In genomic region chr10:42942300-42942699, GRCm38 (mm10) we compare ENCODE assay signal across 8 mouse cellular contexts.
DNase-seq lines count a peak whose midpoint lies in the region; ATAC-seq and TF ChIP-seq lines count a peak whose summit lies in the region.

No protein-coding gene starts in this region.

- no peak overlapping the region for H3K9ac ChIP-seq in midbrain, postnatal 0 days (replicated peaks; ENCODE audit: low read length, poor library complexity, severe bottlenecking)
- H3K9ac ChIP-seq in midbrain, embryonic 11.5 days (ENCODE audit: low read length) = no peak overlapping the region
- no peak overlapping the region for H3K9ac ChIP-seq in stomach, postnatal 0 days (ENCODE audit: low read length)

- no peak for TF ChIP-seq EP300 in stomach, postnatal 0 days (optimal IDR thresholded peaks at IDR 0.05)

- no peak overlapping the region for H3K4me3 ChIP-seq in midbrain, postnatal 0 days (ENCODE audit: low read depth, low read length)
- H3K4me3 ChIP-seq in midbrain, embryonic 11.5 days (ENCODE audit: low read depth, low read length) = no peak overlapping the region
- no peak overlapping the region for H3K4me3 ChIP-seq in stomach, postnatal 0 days (ENCODE audit: low read depth, low read length)

- peak; percentile 36 for DNase-seq in heart, adult 11 months
- no peak for DNase-seq in heart, adult 8-10 months (ENCODE audit: low spot score)
- no peak for DNase-seq in midbrain, postnatal 0 days (ENCODE audit: low spot score)
- no peak for DNase-seq in midbrain, embryonic 11.5 days (ENCODE audit: low spot score, missing footprints)
- no peak for DNase-seq in stomach, postnatal 0 days (ENCODE audit: low spot score)
- no peak for DNase-seq in urinary bladder, postnatal 36 days (ENCODE audit: low spot score in 2 of 2)
- no peak for DNase-seq in layer of hippocampus, adult 11-12 months (ENCODE audit: low spot score)

- ATAC-seq in midbrain, postnatal 0 days (ENCODE audit: low FRiP score) = no peak
- no peak for ATAC-seq in midbrain, embryonic 11.5 days (ENCODE audit: low FRiP score)
- ATAC-seq in granulocyte monocyte progenitor cell, adult 5-6 weeks (replicated peaks; ENCODE audit: poor library complexity, severe bottlenecking) = peak; percentile 40; the same call in 1 of the 2 replicates
- ATAC-seq in stomach, postnatal 0 days (ENCODE audit: low FRiP score, low TSS enrichment) = no peak

- H3K4me2 ChIP-seq in midbrain, postnatal 0 days (ENCODE audit: low read depth, low read length, poor library complexity, severe bottlenecking) = no peak overlapping the region
- no peak overlapping the region for H3K4me2 ChIP-seq in midbrain, embryonic 11.5 days
- peak overlapping the region; percentile 62; the same call in 1 of the 2 replicates for H3K4me2 ChIP-seq in stomach, postnatal 0 days (replicated peaks; ENCODE audit: low read depth)

- no peak overlapping the region for H3K27ac ChIP-seq in midbrain, postnatal 0 days (ENCODE audit: low read depth, low read length)
- no peak overlapping the region for H3K27ac ChIP-seq in midbrain, embryonic 11.5 days (ENCODE audit: low read depth, low read length)
- H3K27ac ChIP-seq in stomach, postnatal 0 days (replicated peaks) = no peak overlapping the region

- H3K27me3 ChIP-seq in midbrain, postnatal 0 days (ENCODE audit: insufficient read depth, low read length) = no peaks in the 10 kb centered on the region
- H3K27me3 ChIP-seq in midbrain, embryonic 11.5 days (ENCODE audit: control insufficient read depth, insufficient read depth, low read length) = no peaks in the 10 kb centered on the region
- no peaks in the 10 kb centered on the region for H3K27me3 ChIP-seq in stomach, postnatal 0 days (ENCODE audit: control insufficient read depth, insufficient read depth, low read length)

- TF ChIP-seq CTCF in midbrain, postnatal 0 days (IDR thresholded peaks at IDR 0.05) = peak; percentile 63
- TF ChIP-seq CTCF in stomach, postnatal 0 days (IDR thresholded peaks at IDR 0.05; ENCODE audit: low read depth) = peak; percentile 50

- WGBS in midbrain, postnatal 0 days = 90% methylated on average over 3 of the region's 3 CpGs
- WGBS in midbrain, embryonic 11.5 days = 87% methylated on average over 3 of the region's 3 CpGs
- WGBS in stomach, postnatal 0 days = 93% methylated on average over 3 of the region's 3 CpGs

- no peaks in the 10 kb centered on the region for H3K36me3 ChIP-seq in midbrain, postnatal 0 days (ENCODE audit: insufficient read depth, low read length)
- H3K36me3 ChIP-seq in midbrain, embryonic 11.5 days (ENCODE audit: control insufficient read depth, insufficient read depth, low read length) = no peaks in the 10 kb centered on the region
- no peaks in the 10 kb centered on the region for H3K36me3 ChIP-seq in stomach, postnatal 0 days (ENCODE audit: control insufficient read depth, insufficient read depth, low read length)

- H3K4me1 ChIP-seq in midbrain, postnatal 0 days (ENCODE audit: insufficient read depth, low read length) = no peaks in the 10 kb centered on the region
- peaks cover 4% of the 10 kb centered on the region; the same call in 1 of the 2 replicates for H3K4me1 ChIP-seq in midbrain, embryonic 11.5 days (ENCODE audit: control insufficient read depth, insufficient read depth, low read length)
- no peaks in the 10 kb centered on the region for H3K4me1 ChIP-seq in stomach, postnatal 0 days (replicated peaks; ENCODE audit: control insufficient read depth, insufficient read depth)

- H3K9me3 ChIP-seq in midbrain, postnatal 0 days (ENCODE audit: low read length) = no peaks in the 10 kb centered on the region
- no peaks in the 10 kb centered on the region for H3K9me3 ChIP-seq in midbrain, embryonic 11.5 days (ENCODE audit: control insufficient read depth, low read length)
- no peaks in the 10 kb centered on the region for H3K9me3 ChIP-seq in stomach, postnatal 0 days (ENCODE audit: control insufficient read depth, low read length)
